Mouse (Mus musculus): Measurements from ENCODE around the gene Spint4. TPM values are rescaled to one million over a fixed set of nuclear protein-coding genes. Genes with fewer than 3 reads are reported as not detected.
A peak's percentile ranks its signal among the peaks of the same experiment; 100 is the strongest.

Gene Spint4
- polyA plus RNA-seq, 2 experiments from 2014 or later: not detected

DNA sequence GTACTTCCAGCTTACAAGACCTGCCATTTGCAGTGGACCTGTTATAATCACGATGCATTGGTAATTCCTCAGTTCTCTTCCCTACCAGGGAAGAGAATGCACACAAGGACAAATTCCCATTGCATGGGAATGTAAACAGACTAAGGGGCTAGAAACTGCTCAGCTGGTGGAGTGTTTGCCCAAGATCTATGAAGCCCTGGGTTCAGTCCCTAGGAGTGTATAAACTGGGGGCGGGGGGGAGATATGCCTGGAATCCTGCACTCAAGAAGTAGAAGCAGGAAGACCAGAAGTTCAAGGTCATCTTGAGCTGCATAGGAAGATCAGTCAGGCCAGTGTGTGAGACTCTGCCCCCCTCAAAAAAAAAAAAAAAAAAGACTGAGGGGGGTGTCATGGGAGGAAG lies 35.0 kb downstream of the Spint4 start:
- ATAC-seq: no peak

GRCm38 (mm10) chr2:164734839-164735238 lies 36.5 kb downstream of the Spint4 start:
- no peak for ATAC-seq

DNA sequence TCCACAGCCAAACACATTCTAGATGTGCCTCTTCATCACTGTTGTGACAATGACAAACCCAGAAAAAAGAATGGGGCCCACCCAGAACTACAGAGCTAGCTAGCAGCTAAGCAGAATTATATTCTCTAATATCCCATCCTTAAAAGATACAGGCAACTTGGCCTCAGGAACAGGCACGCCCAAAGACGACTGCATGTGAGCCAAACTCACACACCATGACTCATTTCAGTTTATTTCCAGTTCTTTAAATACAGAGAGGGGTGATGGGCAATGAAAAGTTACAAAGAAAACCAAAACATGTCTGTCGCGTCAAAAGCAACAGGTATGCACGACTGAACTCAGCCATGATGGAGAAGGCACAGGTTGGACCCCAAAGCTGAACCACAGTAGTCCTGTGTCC lies 37.1 kb downstream of the Spint4 start:
- no peak for ATAC-seq

DNA sequence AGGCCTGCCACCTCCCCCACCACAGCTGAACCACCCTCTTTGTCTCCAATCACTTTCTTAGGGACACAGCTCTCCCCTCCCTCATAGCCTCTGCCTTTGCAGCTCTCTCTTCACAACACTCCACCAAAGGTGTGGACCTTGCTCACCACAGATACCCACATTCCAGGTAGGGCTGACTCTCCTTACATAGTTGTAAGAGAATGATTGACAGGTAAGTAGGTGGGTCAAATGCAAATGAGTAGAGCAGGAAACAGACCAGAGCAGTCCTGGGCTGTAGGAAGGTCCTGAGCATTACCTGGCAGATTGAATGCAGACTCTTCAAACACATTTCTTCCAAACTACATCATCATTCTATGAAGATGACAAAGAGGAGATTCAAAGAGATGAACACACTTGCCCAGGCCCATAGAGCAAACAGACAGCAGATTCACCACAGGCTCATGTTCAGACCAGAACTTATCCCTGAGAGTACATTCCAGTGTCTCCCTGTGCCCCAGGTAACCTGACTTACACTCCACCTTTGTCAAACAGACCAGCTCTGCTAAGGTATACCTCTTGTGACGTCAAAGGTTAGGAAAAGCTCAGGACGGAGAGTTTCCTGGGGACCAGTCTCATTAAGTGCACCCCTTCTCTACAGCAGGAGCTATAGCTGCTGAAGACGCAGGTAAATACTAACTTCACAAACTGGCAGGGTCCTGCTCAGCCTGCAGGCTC lies 39.2 kb downstream of the Spint4 start:
- ATAC-seq: no peak

DNA sequence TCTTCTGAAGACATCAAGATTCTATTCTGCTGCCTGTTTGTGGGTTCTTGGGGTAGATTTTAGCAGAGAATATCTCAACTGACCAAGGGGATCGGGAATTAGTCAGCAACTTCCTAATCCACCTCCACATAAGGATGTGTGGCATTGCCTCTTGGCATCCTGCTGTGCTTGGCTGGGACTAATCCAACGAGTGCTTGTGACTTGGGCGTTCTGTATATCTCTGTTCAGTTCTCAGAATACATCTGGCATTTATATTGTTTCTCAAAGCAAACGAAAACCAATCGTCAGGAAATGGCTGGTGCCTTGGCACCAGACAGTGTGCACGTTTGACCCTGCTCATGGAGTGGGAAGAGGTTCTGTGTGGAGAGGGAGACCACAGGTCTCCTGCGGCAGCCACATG lies 41.6 kb downstream of the Spint4 start:
- no peak for ATAC-seq

GRCm38 (mm10) chr2:164744987-164745386 lies 46.7 kb downstream of the Spint4 start:
- ATAC-seq: no peak

DNA sequence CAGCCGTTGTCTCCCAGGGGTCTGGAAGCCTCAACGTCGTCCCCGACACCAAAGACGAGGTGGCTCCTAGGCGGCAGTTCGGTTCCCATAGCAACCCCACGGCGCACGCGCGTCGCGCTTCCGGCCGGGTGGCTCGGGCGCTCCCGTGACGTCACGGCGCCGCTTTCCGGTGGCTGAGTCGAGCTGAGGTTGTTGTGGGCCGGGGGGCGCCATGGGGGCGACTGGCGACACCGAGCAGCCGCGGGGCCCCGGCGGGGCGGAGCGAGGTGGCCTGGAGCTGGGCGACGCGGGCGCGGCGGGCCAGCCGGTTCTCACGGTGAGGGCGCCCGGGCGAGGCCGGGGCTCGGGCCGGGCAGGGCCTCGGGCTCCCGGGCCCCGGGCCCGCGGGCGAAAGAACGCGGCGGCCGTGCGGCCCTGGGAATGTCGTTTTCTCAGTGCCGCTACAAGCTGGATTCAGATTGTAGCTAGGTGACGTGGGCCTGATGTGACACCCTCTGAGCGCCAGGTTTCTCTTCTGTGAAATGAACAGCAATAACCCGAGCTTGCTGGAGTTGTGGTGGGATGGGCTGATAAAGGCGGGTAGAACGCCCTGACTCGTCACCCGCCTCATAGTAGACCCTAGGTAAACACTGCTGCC lies 47.7 kb downstream of the Spint4 start, which contains the start of the genes Wfdc3 and Dnttip1:
Gene Wfdc3, minus strand, starts transcription at position 89 of the 637 bp plus-strand sequence.
Gene Dnttip1, plus strand, starts transcription at position 141 of the 637 bp plus-strand sequence.
- peak; percentile 90 for ATAC-seq

GRCm38 (mm10) chr2:164746693-164747092 lies 48.4 kb downstream of the Spint4 start:
- peak; percentile 61 for ATAC-seq

DNA sequence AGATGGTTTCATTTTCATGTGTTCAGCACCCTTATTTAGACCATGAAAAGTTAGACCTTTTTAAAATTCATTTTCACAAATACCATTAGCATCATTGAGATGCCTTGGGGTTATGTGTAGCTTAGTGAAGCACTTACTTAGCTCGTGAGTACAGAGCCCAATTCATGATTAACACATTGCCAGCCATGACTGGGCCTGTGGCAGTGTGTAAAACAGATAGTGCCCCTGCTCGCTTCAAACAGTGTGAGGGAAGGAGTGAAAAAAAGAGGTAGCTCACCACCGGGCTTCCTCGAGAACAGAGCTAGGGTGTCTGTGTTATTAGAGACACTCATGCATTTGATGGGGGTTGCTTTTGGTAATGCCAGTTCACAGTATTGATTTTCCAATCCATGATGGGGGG lies 49.9 kb downstream of the Spint4 start:
- ATAC-seq: no peak

DNA sequence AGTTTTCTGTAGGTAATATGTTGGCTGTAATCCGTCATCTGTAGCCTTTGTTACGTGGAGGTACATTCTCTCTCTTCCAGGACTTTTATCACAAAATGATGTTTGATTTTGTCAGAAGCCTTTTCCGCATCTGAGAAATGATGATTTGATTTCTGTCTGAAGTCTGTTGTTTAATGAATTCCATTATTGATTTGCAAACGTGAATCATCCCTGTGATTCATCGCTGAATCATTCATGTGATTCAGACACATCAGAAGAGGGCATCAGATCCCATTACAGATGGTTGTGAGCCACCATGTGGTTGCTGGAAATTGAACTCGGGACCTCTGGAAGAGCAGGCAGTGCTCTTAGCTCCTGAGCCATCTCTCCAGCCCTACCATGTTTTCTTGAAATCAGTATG lies 50.7 kb downstream of the Spint4 start:
- no peak for ATAC-seq

Other genes with a start within 250 kb of the Spint4 start
- gene Sys1, start 241.5 kb upstream of the Spint4 start, polyA plus RNA-seq (2017; shearing (Covaris generic)): 10 to 100 TPM; 29.7 to 33.4 TPM
- gene Gm20458, start 237.5 kb upstream of the Spint4 start, polyA plus RNA-seq (2017; shearing (Covaris generic)): 1 to 10 TPM in 1 of 2 experiments, not detected in 1; 3.7 TPM
- under 1 TPM in 1 of 2 experiments, not detected in 1; 0.37 TPM for gene Trp53tg5, start 224.8 kb upstream of the Spint4 start, polyA plus RNA-seq (2017; shearing (Covaris generic))
- gene Dbndd2, start 212.4 kb upstream of the Spint4 start, polyA plus RNA-seq (2017; shearing (Covaris generic)): 1 to 10 TPM; 2.1 to 6.8 TPM
- gene Pigt, start 201.0 kb upstream of the Spint4 start, polyA plus RNA-seq (2017; shearing (Covaris generic)): 10 to 100 TPM; 19.6 to 47.7 TPM
- gene Wfdc2, start 136.1 kb upstream of the Spint4 start, polyA plus RNA-seq (2017; shearing (Covaris generic)): not detected
- gene Spint3, start 125.0 kb upstream of the Spint4 start, polyA plus RNA-seq (2017; shearing (Covaris generic)): not detected
- not detected for gene Wfdc6a, start 113.1 kb upstream of the Spint4 start, polyA plus RNA-seq (2017; shearing (Covaris generic))
- gene Eppin, start 104.9 kb upstream of the Spint4 start, polyA plus RNA-seq (2017; shearing (Covaris generic)): not detected
- gene Wfdc6b, start 85.0 kb upstream of the Spint4 start, polyA plus RNA-seq (2017; shearing (Covaris generic)): not detected
- gene Wfdc8, start 84.9 kb upstream of the Spint4 start, polyA plus RNA-seq (2017; shearing (Covaris generic)): not detected
- not detected for gene Wfdc16, start 59.7 kb upstream of the Spint4 start, polyA plus RNA-seq (2017; shearing (Covaris generic))
- gene Wfdc10, start 42.5 kb upstream of the Spint4 start, polyA plus RNA-seq (2017; shearing (Covaris generic)): not detected
- gene Wfdc9, start 41.9 kb upstream of the Spint4 start, polyA plus RNA-seq (2017; shearing (Covaris generic)): not detected
- not detected for gene Wfdc11, start 24.4 kb upstream of the Spint4 start, polyA plus RNA-seq (2017; shearing (Covaris generic))
- not detected for gene Wfdc13, start 13.4 kb upstream of the Spint4 start, polyA plus RNA-seq (2017; shearing (Covaris generic))
- not detected for gene Spint5, start 16.8 kb downstream of the Spint4 start, polyA plus RNA-seq (2017; shearing (Covaris generic))
- gene Wfdc3, start 47.4 kb downstream of the Spint4 start, polyA plus RNA-seq (2017; shearing (Covaris generic)): not detected
- 1 to 10 TPM; 6.0 to 6.5 TPM for gene Dnttip1, start 47.5 kb downstream of the Spint4 start, polyA plus RNA-seq (2017; shearing (Covaris generic))
- 10 to 100 TPM; 46.3 to 68.1 TPM for gene Ube2c, start 71.4 kb downstream of the Spint4 start, polyA plus RNA-seq (2017; shearing (Covaris generic))
- gene Tnnc2, start 81.5 kb downstream of the Spint4 start, polyA plus RNA-seq (2017; shearing (Covaris generic)): not detected
- gene Snx21, start 87.3 kb downstream of the Spint4 start, polyA plus RNA-seq (2017; shearing (Covaris generic)): 1 to 10 TPM; 5.0 to 5.1 TPM
- gene Acot8, start 106.4 kb downstream of the Spint4 start, polyA plus RNA-seq (2017; shearing (Covaris generic)): 10 to 100 TPM; 35.1 to 49.1 TPM
- gene Zswim3, start 106.6 kb downstream of the Spint4 start, polyA plus RNA-seq (2017; shearing (Covaris generic)): 1 to 10 TPM; 3.8 to 5.4 TPM
- gene Zswim1, start 124.2 kb downstream of the Spint4 start, polyA plus RNA-seq (2017; shearing (Covaris generic)): 10 to 100 TPM; 18.0 to 19.4 TPM
- gene Spata25, start 130.0 kb downstream of the Spint4 start, polyA plus RNA-seq (2017; shearing (Covaris generic)): not detected
- gene Ctsa, start 134.4 kb downstream of the Spint4 start, polyA plus RNA-seq (2017; shearing (Covaris generic)): 100 to 1,000 TPM; 215 to 216 TPM
- gene Neurl2, start 135.0 kb downstream of the Spint4 start, polyA plus RNA-seq (2017; shearing (Covaris generic)): under 1 TPM in 1 of 2 experiments, not detected in 1; 0.69 TPM
- 1 to 10 TPM in 1 of 2 experiments, under 1 TPM in 1; 0.87 to 1.0 TPM for gene Pltp, start 159.2 kb downstream of the Spint4 start, polyA plus RNA-seq (2017; shearing (Covaris generic))
- gene Pcif1, start 180.8 kb downstream of the Spint4 start, polyA plus RNA-seq (2017; shearing (Covaris generic)): 100 to 1,000 TPM; 102 to 122 TPM
- 1 to 10 TPM; 6.7 to 9.0 TPM for gene Zfp335, start 213.3 kb downstream of the Spint4 start, polyA plus RNA-seq (2017; shearing (Covaris generic))
- 1 to 10 TPM in 1 of 2 experiments, under 1 TPM in 1; 0.78 to 1.4 TPM for gene Mmp9, start 242.3 kb downstream of the Spint4 start, polyA plus RNA-seq (2017; shearing (Covaris generic))